Mouse (Mus musculus) neural tube, embryonic 12.5 days (tissue): ENCODE results near the gene BC028528. TPM values are rescaled to one million over a fixed set of nuclear protein-coding genes. Genes with fewer than 3 reads are reported as not detected.

ENCODE experiments used
- ATAC-seq: fragments of 200-750 bp; cut with Nextera tagmentation; 2 replicates; pipeline ENCODE4 v1.8.0; 2017; ENCODE audit warnings: low read depth, mild to moderate bottlenecking, moderate TSS enrichment, moderate library complexity; ENCODE audit not compliant: low FRiP score
- H3K27ac ChIP-seq: fragments of 300-500 bp; sonication (generic); 2 replicates; pipeline ENCODE4 v1.5.1; 2016
- H3K27me3 ChIP-seq: fragments of 300-500 bp; sonication (generic); replicated peaks from 2 replicates; pipeline ENCODE4 v1.6.1; 2016; ENCODE audit warnings: mild to moderate bottlenecking
- H3K36me3 ChIP-seq: fragments of 300-500 bp; sonication (generic); 2 replicates; pipeline ENCODE4 v1.6.1; 2016; ENCODE audit warnings: mild to moderate bottlenecking
- H3K4me1 ChIP-seq: fragments of 300-500 bp; sonication (generic); 2 replicates; pipeline ENCODE4 v1.6.1; 2016
- H3K4me2 ChIP-seq: fragments of 300-500 bp; sonication (generic); replicated peaks from 2 replicates; pipeline ENCODE4 v1.6.1; 2016; ENCODE audit warnings: mild to moderate bottlenecking
- H3K4me3 ChIP-seq: fragments of 300-500 bp; sonication (generic); 2 replicates; pipeline ENCODE4 v1.5.1; 2016
- H3K9ac ChIP-seq: fragments of 300-500 bp; sonication (generic); 2 replicates; pipeline ENCODE4 v1.6.1; 2016; ENCODE audit warnings: mild to moderate bottlenecking
- H3K9me3 ChIP-seq: fragments of 300-500 bp; sonication (generic); 2 replicates; pipeline ENCODE4 v1.6.1; 2016; ENCODE audit warnings: mild to moderate bottlenecking
- WGBS: fragments of 180-500 bp; shearing (Covaris S2); methylation state at CpG from one replicate; pipeline ENCODE4 v1.1.7; 2016; 5-methylcytosine and 5-hydroxymethylcytosine counted together
- polyA plus RNA-seq: library from polyadenylated mRNA; unstranded; fragments of >200 nt; fragmentation: Nextera tagmentation; extraction: Ambion mirVana; gene quantifications from 2 replicates; pipeline ENCODE4 v1.2.1, GENCODE M21; 2016

The BC028528 gene
- 13.1 and 13.5 TPM in 2 replicates for polyA plus RNA-seq

DNA sequence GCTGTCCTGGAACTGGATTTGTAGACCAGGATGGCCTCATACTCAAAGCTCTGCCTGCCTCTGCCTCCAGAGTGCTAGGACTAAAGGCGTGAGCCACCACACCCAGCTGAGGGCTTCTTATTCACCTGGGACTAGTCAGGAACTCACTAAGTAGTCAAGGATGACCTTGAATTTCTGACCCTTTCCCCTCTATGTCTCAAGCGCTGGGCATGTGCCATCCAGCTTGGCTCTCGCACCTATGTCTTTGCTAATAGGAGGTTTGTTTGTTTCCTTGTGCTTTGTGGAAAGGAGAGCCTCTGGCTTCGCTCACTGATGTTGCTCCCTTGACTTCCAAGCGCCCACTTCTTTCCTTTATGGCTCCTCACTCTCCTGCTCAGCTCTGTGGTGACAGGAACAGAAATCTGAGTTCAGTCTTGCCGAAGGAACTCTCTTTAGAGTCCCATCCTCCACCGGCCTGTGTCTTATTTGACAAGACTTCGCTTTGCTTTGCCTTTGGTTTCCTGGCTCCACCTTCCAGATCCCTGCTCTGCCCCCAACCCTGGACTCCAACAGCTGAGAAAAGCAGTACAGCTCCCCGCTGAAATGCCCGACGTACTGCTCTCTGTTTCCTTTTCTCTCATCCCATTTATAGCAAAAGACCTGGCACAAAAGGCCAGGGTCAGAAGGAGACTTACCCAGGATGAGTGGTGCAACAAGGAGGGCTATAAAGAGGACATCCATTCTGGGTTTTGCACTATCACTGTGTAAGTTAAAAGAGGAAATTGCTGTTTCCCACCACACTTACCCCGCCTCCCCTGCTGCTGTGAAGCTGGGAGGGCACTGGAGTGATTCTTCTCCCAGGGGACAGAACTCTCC, at the start of gene BC028528:
TSS of gene BC028528 (minus strand) at position 795 of the 855 bp plus-strand sequence.
- Histone ChIP-seq H3K36me3 (0 out of 2 replicates have a peak, but pooled peaks cover 3% of the 10 kb centered on the region), H3K4me3 (no peak within 1 kb of the TSS)

DNA sequence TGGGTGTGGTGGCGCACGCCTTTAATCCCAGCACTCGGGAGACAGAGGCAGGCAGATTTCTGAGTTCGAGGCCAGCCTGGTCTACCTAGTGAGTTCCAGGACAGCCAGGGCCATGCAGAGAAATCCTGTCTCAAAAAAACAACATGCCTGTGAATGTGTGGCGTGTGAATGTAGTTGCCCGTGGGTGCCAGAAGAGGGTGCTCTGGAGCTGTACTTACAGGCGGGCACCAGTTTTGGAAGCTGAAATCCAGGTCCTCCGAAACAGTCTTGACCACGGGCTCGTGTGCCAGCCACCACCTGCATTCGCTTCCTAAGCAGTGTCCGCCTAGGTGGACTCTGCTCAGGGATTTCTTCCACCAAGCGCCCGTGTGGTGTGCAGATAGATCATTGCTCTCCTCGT, 47.0 kb upstream of the BC028528 start:
- Histone ChIP-seq H3K4me3 (no peak overlapping the region), H3K9ac (no peak overlapping the region), H3K9me3 (no peaks in the 10 kb centered on the region), H3K27me3 (no peaks in the 10 kb centered on the region), H3K36me3 (peaks cover 82% of the 10 kb centered on the region), H3K4me2 (no peak overlapping the region), H3K27ac (no peak overlapping the region), H3K4me1 (no peaks in the 10 kb centered on the region)
- WGBS = 96% methylated on average over 15 of the region's 15 CpGs
- ATAC-seq = no peak

More for the DNA sequence above, at the start of gene BC028528:
- ATAC-seq = no peak
- Histone ChIP-seq H3K4me1 (peaks cover 22% of the 10 kb centered on the region), H3K27ac (no peak within 1 kb of the TSS), H3K9ac (peak within 1 kb of the TSS; percentile 38; the same call in 1 of the 2 replicates), H3K27me3 (no peaks in the 10 kb centered on the region), H3K4me2 (peak within 1 kb of the TSS; percentile 54), H3K9me3 (no peaks in the 10 kb centered on the region)
- WGBS = 13% methylated on average over 12 of the region's 12 CpGs

DNA sequence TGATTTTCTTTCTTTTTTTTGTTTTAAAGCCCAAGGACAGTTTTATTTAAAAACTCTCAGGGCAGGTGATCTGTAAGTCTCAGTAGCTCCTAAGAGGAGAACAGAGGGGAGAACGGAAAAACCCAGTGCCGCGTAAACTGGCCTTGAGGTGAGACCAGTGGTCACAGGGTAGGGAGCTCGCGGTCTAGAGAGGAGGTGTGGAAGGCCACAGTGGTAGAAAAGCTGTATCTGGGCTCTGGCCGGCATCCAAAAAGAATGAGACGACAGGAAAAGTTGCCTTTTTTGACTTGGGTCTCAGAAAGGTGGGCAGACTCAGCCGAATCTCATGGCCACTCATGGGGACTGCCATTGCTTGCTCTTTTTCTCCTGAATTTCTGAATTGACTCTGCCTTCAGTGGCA, 46.4 kb upstream of the BC028528 start:
- H3K4me2 ChIP-seq = no peak overlapping the region
- no peaks in the 10 kb centered on the region for H3K4me1 ChIP-seq
- no peak for ATAC-seq
- H3K4me3 ChIP-seq = no peak overlapping the region
- WGBS = 98% methylated on average over 8 of the region's 8 CpGs
- no peak overlapping the region for H3K9ac ChIP-seq
- H3K36me3 ChIP-seq = peaks cover 85% of the 10 kb centered on the region
- H3K9me3 ChIP-seq = no peaks in the 10 kb centered on the region
- no peak overlapping the region for H3K27ac ChIP-seq
- H3K27me3 ChIP-seq = no peaks in the 10 kb centered on the region

DNA sequence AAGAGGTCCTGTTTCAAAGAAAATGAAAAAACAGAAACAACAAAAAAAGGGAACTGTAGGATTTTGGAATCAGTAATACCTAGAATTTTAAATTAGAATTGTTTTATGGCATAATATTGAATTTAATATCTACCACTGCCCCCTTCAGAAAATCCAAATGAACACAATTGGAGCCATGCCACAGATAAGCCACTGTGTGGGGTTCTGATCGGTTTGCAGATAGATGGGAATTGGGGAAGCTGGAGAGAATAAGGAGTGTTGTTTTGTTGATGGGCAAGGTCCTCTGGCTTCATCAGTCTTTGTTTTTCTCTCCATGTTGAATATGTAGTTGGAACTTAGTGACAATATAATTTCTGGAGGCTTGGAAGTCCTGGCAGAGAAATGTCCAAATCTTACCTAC, 42.6 kb upstream of the BC028528 start:
- 92% methylated on average over 1 of the region's 1 CpGs for WGBS
- H3K27ac ChIP-seq = no peak overlapping the region
- no peaks in the 10 kb centered on the region for H3K27me3 ChIP-seq
- peaks cover 13% of the 10 kb centered on the region for H3K4me1 ChIP-seq
- no peaks in the 10 kb centered on the region for H3K9me3 ChIP-seq
- ATAC-seq = no peak
- H3K4me3 ChIP-seq = no peak overlapping the region
- peaks cover 55% of the 10 kb centered on the region for H3K36me3 ChIP-seq
- H3K4me2 ChIP-seq = no peak overlapping the region
- no peak overlapping the region for H3K9ac ChIP-seq

DNA sequence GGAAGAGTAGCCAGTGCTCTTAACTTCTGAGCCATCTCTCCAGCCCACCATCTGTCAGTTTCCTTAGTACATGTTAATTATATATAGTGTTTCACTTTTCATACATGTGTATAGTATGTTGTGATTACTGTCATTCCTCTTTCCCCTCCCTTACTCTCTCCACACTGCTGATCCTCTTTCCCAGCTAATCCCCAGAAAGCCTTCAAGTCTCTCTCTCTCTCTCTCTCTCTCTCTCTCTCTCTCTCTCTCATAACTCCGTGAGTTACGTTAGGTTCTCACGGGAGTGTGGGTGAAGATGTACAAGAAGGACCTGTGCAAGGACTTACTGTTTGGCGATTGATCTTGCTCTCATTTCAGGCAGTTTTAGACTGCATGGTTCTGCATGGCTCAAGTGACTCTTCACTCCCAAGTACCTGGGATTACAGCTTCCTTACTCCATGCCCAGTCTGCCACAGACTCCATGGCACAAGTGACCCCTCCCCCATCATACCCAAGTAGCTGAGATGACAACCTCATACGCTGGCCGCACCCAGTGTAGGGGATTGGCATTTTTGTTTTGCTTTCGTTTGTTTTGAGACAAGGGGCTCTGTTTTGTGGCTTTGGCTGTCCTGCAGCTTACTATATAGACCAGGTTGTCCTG, 41.4 kb upstream of the BC028528 start:
- H3K36me3 ChIP-seq = peaks cover 43% of the 10 kb centered on the region
- WGBS = 96% methylated on average over 7 of the region's 7 CpGs
- peak overlapping the region; percentile 21; the same call in 1 of the 2 replicates for H3K9ac ChIP-seq
- H3K4me1 ChIP-seq = peaks cover 13% of the 10 kb centered on the region
- H3K27me3 ChIP-seq = no peaks in the 10 kb centered on the region
- H3K9me3 ChIP-seq = no peaks in the 10 kb centered on the region
- no peak overlapping the region for H3K27ac ChIP-seq
- H3K4me3 ChIP-seq = no peak overlapping the region
- no peak for ATAC-seq
- no peak overlapping the region for H3K4me2 ChIP-seq

DNA sequence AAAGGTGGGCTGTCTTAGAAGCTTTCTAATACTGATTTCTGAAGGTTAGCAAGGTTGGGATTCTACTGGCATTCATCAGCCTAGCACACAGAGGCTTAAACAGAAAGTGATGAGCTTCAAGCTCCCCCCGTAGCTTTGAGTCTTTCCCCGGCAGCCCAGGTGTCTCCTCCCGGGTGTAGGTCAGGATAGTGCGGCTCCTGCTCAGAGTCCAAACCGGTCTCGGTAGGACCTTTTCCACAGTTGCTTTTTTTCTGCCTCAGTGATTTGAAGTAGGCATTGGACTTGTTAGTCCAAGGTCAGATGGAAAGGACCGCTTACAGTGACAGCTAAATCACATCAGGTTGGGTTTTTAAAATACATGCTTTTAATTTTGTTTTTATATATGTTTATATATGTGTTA, 40.8 kb upstream of the BC028528 start:
- peaks cover 13% of the 10 kb centered on the region for H3K4me1 ChIP-seq
- no peak overlapping the region for H3K27ac ChIP-seq
- peak overlapping the region; percentile 25; the same call in 1 of the 2 replicates for H3K4me2 ChIP-seq
- no peak overlapping the region for H3K4me3 ChIP-seq
- no peak for ATAC-seq
- H3K9me3 ChIP-seq = no peaks in the 10 kb centered on the region
- no peak overlapping the region for H3K9ac ChIP-seq
- H3K27me3 ChIP-seq = no peaks in the 10 kb centered on the region
- peaks cover 37% of the 10 kb centered on the region for H3K36me3 ChIP-seq
- 95% methylated on average over 7 of the region's 7 CpGs for WGBS

DNA sequence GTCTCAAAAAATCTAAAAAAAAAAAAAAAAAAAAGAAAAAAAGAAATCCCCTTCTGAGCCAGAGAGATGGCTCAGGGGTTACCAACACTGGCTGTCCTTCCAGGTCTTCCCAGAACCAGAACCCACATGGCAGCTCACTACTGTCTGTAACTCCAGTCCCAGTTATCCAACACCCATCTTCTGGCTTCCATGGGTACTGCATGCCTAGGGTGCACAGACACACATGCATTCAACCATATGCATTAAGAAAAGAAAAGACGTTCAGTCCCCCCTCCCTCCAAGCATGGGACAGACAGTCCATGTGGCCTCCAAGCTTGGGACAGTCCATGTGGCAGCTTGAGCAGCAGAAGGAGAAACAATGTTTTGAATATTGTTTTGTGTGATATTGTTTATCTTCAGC, 40.4 kb upstream of the BC028528 start:
- no peaks in the 10 kb centered on the region for H3K9me3 ChIP-seq
- no peaks in the 10 kb centered on the region for H3K27me3 ChIP-seq
- H3K36me3 ChIP-seq = peaks cover 32% of the 10 kb centered on the region
- peaks cover 13% of the 10 kb centered on the region for H3K4me1 ChIP-seq
- no peak for ATAC-seq
- H3K27ac ChIP-seq = no peak overlapping the region
- H3K4me3 ChIP-seq = no peak overlapping the region
- WGBS = 56% methylated on average over 1 of the region's 1 CpGs
- H3K9ac ChIP-seq = no peak overlapping the region
- H3K4me2 ChIP-seq = peak overlapping the region; percentile 25; the same call in 1 of the 2 replicates

DNA sequence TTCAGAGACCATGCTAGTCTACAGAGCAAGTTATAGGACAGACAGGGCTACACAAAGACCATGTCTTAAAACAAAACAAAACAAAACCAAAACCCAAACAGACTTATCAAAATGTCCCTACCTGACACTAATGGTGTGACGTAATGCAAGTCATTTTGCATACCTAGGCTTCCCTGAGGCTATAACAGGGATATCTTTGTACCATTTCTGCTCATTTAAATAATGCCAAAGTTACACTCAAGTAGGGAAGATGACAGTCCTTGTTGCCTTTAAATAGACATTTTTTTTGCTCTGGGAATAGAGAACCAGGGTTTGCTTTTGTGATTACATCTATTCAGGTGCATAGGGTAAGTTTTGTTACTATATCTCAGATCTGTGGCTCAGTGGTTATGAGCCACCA, 39.7 kb upstream of the BC028528 start:
- Histone ChIP-seq H3K4me1 (peaks cover 13% of the 10 kb centered on the region), H3K27ac (no peak overlapping the region), H3K9ac (no peak overlapping the region), H3K36me3 (peaks cover 26% of the 10 kb centered on the region), H3K27me3 (no peaks in the 10 kb centered on the region), H3K4me3 (no peak overlapping the region), H3K4me2 (peak overlapping the region; percentile 72; the same call in 1 of the 2 replicates), H3K9me3 (no peaks in the 10 kb centered on the region)
- no peak for ATAC-seq
- 91% methylated on average over 1 of the region's 1 CpGs for WGBS

DNA sequence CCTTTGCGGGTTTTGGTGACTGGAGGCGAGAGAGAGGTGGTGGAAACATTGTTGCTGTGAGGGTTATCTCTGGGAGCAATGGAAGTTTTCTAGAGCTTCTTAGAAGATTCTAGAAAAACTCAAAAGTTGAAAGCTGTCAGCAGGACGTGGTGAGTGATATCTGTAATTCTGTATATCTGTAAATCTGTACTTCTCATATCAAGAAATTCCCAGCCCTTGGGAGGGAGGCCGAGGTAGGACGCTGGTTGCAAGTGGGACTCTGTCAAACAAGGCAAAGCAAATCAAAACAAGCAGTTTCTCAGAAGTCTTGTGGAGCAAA, 38.6 kb upstream of the BC028528 start:
- WGBS = 8% methylated on average over 5 of the region's 5 CpGs
- H3K4me2 ChIP-seq = peak overlapping the region; percentile 72

DNA sequence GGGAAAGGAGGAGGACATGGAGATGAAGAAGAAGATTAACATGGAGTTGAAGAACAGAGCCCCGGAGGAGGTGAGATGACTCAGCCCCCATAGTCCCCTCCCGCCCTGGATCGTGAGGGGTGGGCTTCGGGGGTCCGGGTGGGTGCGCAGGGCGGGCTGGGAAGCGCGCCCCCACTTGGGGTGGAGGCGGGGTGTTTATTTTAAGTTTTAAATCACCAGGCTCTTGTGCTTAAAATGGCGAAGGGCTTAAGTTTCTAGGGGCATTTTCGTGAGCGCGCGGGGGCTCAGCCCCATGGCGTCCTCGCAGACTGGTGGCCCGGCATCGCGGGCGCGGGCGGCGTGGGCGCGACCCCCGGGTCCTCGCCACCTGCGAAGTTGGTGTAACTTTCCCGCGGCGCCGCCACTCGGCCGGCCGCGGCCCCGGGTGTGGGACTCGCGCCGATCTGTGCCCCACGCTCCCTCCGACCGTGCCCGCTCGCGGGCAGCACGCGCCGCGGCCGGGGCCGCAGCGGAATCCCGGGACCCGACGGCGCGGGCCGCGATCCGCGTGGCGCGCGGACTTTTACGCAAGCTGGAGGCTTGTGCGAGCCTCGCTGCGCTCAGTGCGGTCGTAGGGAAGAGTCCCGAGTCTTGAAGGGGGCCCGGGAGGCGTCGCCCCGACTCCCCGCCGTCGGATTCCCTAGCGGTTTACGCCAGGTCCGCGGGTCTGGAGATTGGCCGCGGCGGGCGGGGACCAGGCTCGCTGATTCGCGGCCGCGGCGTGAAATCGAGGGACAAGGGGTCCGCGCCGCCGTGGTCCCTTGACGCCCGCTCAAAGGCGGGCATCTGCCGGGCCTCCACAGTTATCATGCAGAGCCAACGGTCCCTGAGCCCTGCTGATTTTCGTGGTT, 38.0 kb upstream of the BC028528 start:
- peak overlapping the region; percentile 43 for H3K27ac ChIP-seq
- peak overlapping the region; percentile 94 for H3K9ac ChIP-seq
- H3K36me3 ChIP-seq = peaks cover 17% of the 10 kb centered on the region
- ATAC-seq = peak; percentile 63
- under 1% methylated on average over 105 of the region's 105 CpGs for WGBS
- H3K9me3 ChIP-seq = no peaks in the 10 kb centered on the region
- peak overlapping the region; percentile 85 for H3K4me3 ChIP-seq
- peak overlapping the region; percentile 72 for H3K4me2 ChIP-seq
- H3K4me1 ChIP-seq = peaks cover 13% of the 10 kb centered on the region
- H3K27me3 ChIP-seq = no peaks in the 10 kb centered on the region

More for the DNA sequence above, 38.6 kb upstream of the BC028528 start:
- Histone ChIP-seq H3K27ac (0 out of 2 replicates have a peak overlapping the region, but pooled peaks have one; percentile 43), H3K9ac (peak overlapping the region; percentile 94), H3K36me3 (peaks cover 23% of the 10 kb centered on the region), H3K4me1 (peaks cover 13% of the 10 kb centered on the region), H3K9me3 (no peaks in the 10 kb centered on the region), H3K4me3 (peak overlapping the region; percentile 85), H3K27me3 (no peaks in the 10 kb centered on the region)
- ATAC-seq = no peak

DNA sequence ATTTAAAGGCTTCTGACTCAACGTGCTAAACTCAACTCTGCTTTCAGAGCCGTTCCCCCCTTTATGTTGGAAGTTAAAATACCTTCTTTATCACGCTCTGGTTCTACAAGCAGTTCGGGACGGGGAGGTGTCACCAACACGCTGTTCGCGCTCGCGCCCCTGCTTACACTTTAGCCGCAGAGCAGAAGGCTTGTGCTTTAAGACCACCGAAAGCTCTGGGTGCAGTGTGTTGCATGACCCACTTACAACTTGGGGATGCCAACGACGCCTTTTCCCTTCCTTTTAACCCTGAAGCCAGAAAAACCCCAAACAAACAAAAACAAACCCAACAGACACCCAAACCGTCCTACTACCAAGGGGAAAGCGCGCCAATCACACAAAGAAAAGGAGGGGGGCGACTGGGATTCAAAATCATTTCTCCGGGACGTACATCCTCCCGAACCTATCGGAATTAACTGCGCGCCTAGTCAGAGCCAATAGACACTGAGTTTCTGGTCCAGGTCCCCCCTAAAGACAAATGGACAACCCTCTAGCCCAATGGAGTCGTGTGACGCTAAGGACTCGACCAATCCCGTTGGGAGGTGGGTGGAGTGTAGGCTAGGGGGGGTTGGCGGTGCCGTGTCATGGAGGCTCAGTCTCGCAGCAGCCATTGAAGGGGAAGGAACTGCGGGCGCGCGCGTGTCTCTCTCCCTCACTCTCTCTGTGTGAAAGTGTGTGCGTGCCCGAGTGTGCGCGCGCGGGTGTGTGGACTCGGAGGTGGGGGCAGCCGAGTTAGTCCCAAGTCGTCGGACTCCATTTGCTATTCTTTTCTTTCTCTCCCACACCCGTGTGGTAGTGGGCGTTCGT, 37.1 kb upstream of the BC028528 start, which contains the start of gene Anp32e:
TSS of gene Anp32e (plus strand) at position 589 of the 846 bp plus-strand sequence.
- Histone ChIP-seq H3K9ac (peak within 1 kb of the TSS; percentile 94), H3K4me2 (peak within 1 kb of the TSS; percentile 72), H3K27me3 (no peaks in the 10 kb centered on the region), H3K4me3 (peak within 1 kb of the TSS; percentile 85), H3K4me1 (peaks cover 13% of the 10 kb centered on the region), H3K9me3 (no peaks in the 10 kb centered on the region), H3K36me3 (peaks cover 8% of the 10 kb centered on the region), H3K27ac (peak within 1 kb of the TSS; percentile 58)
- peak; percentile 99 for ATAC-seq
- under 1% methylated on average over 49 of the region's 49 CpGs for WGBS
